ENCODE assay signal across 11 mouse cellular contexts in genomic region chr2:31637807-31638206, GRCm38 (mm10). TPM values are rescaled to one million over a fixed set of nuclear protein-coding genes. Genes with fewer than 3 reads are reported as not detected.
DNase-seq lines count a peak whose midpoint lies in the region; ATAC-seq lines count a peak whose summit lies in the region.
"Had no signal": no experiment of that assay in that cellular context is flagged by ENCODE, and none has a peak within 500 bp of the region (broad histone marks: within the 10 kb centered on the region; RNA-seq: fewer than 3 reads in every experiment).

No protein-coding gene starts in this region.

- WGBS in kidney, embryonic 16.5 days, result 0% methylated on average over 22 of the region's 22 CpGs
- under 1% methylated on average over 22 of the region's 22 CpGs for WGBS in forebrain, embryonic 15.5 days
- 0% methylated on average over 22 of the region's 22 CpGs for WGBS in midbrain, embryonic 16.5 days

- H3K4me3 ChIP-seq in kidney, embryonic 16.5 days (ENCODE audit: low read length), result no peak overlapping the region
- peak overlapping the region; percentile 27; the same call in 1 of the 2 replicates for H3K4me3 ChIP-seq in forebrain, embryonic 15.5 days
- H3K4me3 ChIP-seq in midbrain, embryonic 16.5 days (ENCODE audit: low read depth, low read length), result peak overlapping the region; percentile 8; the same call in 1 of the 2 replicates

- peak; percentile 24 for DNase-seq in kidney, adult 11 months
- DNase-seq in adrenal gland, postnatal 14 days, result peak; percentile 70
- peak; percentile 73 for DNase-seq in kidney, postnatal 10 days
- DNase-seq in adipocyte (ENCODE audit: low spot score), result no peak
- DNase-seq in left cerebral cortex, adult 11 months (ENCODE audit: low spot score), result no peak

- peaks cover 36% of the 10 kb centered on the region for H3K4me1 ChIP-seq in kidney, embryonic 16.5 days (ENCODE audit: insufficient read depth, low read length)
- H3K4me1 ChIP-seq in forebrain, embryonic 15.5 days, result peaks cover 69% of the 10 kb centered on the region
- H3K4me1 ChIP-seq in midbrain, embryonic 16.5 days (ENCODE audit: control insufficient read depth, insufficient read depth, low read length), result peaks cover 29% of the 10 kb centered on the region

- ATAC-seq in kidney, embryonic 16.5 days (ENCODE audit: low FRiP score, low TSS enrichment), result no peak
- no peak for ATAC-seq in forebrain, embryonic 15.5 days (replicated peaks)
- ATAC-seq in midbrain, embryonic 16.5 days, result no peak

- no peak overlapping the region for H3K4me2 ChIP-seq in kidney, embryonic 16.5 days (replicated peaks; ENCODE audit: low read depth, low read length)
- peak overlapping the region; percentile 50 for H3K4me2 ChIP-seq in forebrain, embryonic 15.5 days (replicated peaks)
- H3K4me2 ChIP-seq in midbrain, embryonic 16.5 days (ENCODE audit: low read length), result peak overlapping the region; percentile 15; the same call in 1 of the 2 replicates

- no peak overlapping the region for H3K27ac ChIP-seq in kidney, embryonic 16.5 days (ENCODE audit: low read length)
- no peak overlapping the region for H3K27ac ChIP-seq in forebrain, embryonic 15.5 days (replicated peaks)
- H3K27ac ChIP-seq in midbrain, embryonic 16.5 days (ENCODE audit: low read length), result no peak overlapping the region

- H3K9me3 ChIP-seq in kidney, embryonic 16.5 days (ENCODE audit: low read length), result no peaks in the 10 kb centered on the region
- H3K9me3 ChIP-seq in forebrain, embryonic 15.5 days, result no peaks in the 10 kb centered on the region
- H3K9me3 ChIP-seq in midbrain, embryonic 16.5 days (replicated peaks; ENCODE audit: control insufficient read depth, low read length, poor library complexity, severe bottlenecking), result no peaks in the 10 kb centered on the region

- H3K27me3 ChIP-seq in kidney, embryonic 16.5 days (ENCODE audit: insufficient read depth, low read length), result peaks cover 100% of the 10 kb centered on the region
- peaks cover 99% of the 10 kb centered on the region for H3K27me3 ChIP-seq in forebrain, embryonic 15.5 days
- peaks cover 56% of the 10 kb centered on the region for H3K27me3 ChIP-seq in midbrain, embryonic 16.5 days (ENCODE audit: control insufficient read depth, insufficient read depth, low read depth, low read length)

- no peak overlapping the region for H3K9ac ChIP-seq in kidney, embryonic 16.5 days (replicated peaks; ENCODE audit: low read length)
- H3K9ac ChIP-seq in forebrain, embryonic 15.5 days (replicated peaks), result peak overlapping the region; percentile 19; the same call in 1 of the 2 replicates
- H3K9ac ChIP-seq in midbrain, embryonic 16.5 days (ENCODE audit: low read depth, low read length), result no peak overlapping the region

- no peaks in the 10 kb centered on the region for H3K36me3 ChIP-seq in kidney, embryonic 16.5 days (ENCODE audit: insufficient read depth, low read length)
- H3K36me3 ChIP-seq in forebrain, embryonic 15.5 days, result no peaks in the 10 kb centered on the region
- H3K36me3 ChIP-seq in midbrain, embryonic 16.5 days (ENCODE audit: control insufficient read depth, insufficient read depth, low read length), result no peaks in the 10 kb centered on the region

RNA-seq across cellular contexts. Expression of gene Prdm12, which starts 2.0 kb away (rescaled TPM):
- polyA plus RNA-seq in kidney, embryonic 16.5 days (2015; fragmentation: Nextera tagmentation; extraction: Ambion mirVana), result not detected in 2 replicates
- not detected in 2 replicates for total RNA-seq in adrenal gland, postnatal 14 days (2021)
- 2.9 and 4.1 TPM in 2 replicates for polyA plus RNA-seq in forebrain, embryonic 15.5 days (2015; fragmentation: Nextera tagmentation; extraction: Ambion mirVana)
- 1.4 and 2.3 TPM in 2 replicates for polyA plus RNA-seq in midbrain, embryonic 16.5 days (2015; fragmentation: Nextera tagmentation; extraction: Ambion mirVana)
- total RNA-seq: gastrocnemius, postnatal 4 days; MEL; neutrophil, adult 5-6 weeks had no signal

RNA-seq across cellular contexts. Expression of gene Exosc2, which starts 32.7 kb away (rescaled TPM):
- polyA plus RNA-seq in kidney, embryonic 16.5 days (2015; fragmentation: Nextera tagmentation; extraction: Ambion mirVana), result 75.1 and 79.7 TPM in 2 replicates
- total RNA-seq in adrenal gland, postnatal 14 days (2021), result 22.8 and 25.3 TPM in 2 replicates
- 41.6 and 44.2 TPM in 2 replicates for polyA plus RNA-seq in forebrain, embryonic 15.5 days (2015; fragmentation: Nextera tagmentation; extraction: Ambion mirVana)
- 40.0 and 42.2 TPM in 2 replicates for polyA plus RNA-seq in midbrain, embryonic 16.5 days (2015; fragmentation: Nextera tagmentation; extraction: Ambion mirVana)

RNA-seq across cellular contexts. Expression of gene Abl1, which starts 50.4 kb away (rescaled TPM):
- 43.7 and 48.0 TPM in 2 replicates for polyA plus RNA-seq in kidney, embryonic 16.5 days (2015; fragmentation: Nextera tagmentation; extraction: Ambion mirVana)
- 57.5 and 67.3 TPM in 2 replicates for total RNA-seq in adrenal gland, postnatal 14 days (2021)
- 23.6 and 23.7 TPM in 2 replicates for polyA plus RNA-seq in forebrain, embryonic 15.5 days (2015; fragmentation: Nextera tagmentation; extraction: Ambion mirVana)
- polyA plus RNA-seq in midbrain, embryonic 16.5 days (2015; fragmentation: Nextera tagmentation; extraction: Ambion mirVana), result 16.7 and 17.5 TPM in 2 replicates

Comparison
In these comparisons a context has a peak if more than half of its experiments do, and no peak if none do; other contexts are left out.
1. DNase-seq: peak in kidney, adult 11 months (single experiment), adrenal gland, postnatal 14 days (single experiment) and kidney, postnatal 10 days (single experiment); none in adipocyte (single experiment) and left cerebral cortex, adult 11 months (single experiment).